Mouse (Mus musculus): ENCODE data around the gene Ephb1. TPM values are rescaled to one million over a fixed set of nuclear protein-coding genes. Genes with fewer than 3 reads are reported as not detected.

The Ephb1 gene
- polyA plus RNA-seq, 1 experiment = not detected

DNA sequence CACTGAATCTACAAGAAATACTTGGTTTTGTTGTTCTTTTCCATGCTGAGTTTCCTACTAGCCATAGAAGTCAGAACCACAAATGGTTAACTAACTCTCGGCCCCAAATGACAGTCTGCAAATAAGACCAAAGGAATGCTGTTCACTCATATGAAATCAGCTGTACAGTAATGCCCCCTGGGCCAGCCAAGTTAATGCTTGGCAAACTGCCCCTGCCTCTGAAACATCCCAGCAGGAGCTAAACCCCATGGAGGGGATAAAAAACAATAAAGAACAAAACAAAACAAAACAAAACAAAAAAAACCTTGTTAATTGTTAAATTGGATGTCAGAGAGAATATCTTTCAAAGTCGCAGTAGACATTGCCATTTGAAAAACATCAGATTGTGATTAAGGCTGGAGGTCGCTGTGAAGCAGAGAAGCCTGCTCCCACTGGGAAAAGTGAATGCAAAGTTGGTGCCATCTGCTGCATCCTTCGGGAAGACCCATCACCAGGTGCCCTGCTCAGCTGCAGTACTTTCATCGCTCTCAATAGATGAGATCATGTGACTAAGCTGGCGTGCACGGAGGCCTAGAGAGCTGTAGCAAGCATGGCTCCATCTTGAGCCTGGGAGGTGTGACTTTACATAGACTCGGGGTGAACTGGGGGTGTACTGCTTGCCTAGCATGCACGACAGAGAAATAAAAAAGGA is 443.2 kb downstream of the Ephb1 start:
- H3K4me1 ChIP-seq (ENCODE audit: control insufficient read depth, insufficient read depth, insufficient read length, low read length) = no peaks in the 10 kb centered on the region
- H3K27ac ChIP-seq (replicated peaks; ENCODE audit: low read depth, low read length) = no peak overlapping the region
- no peak overlapping the region for H3K4me3 ChIP-seq (ENCODE audit: insufficient read depth, low read depth, low read length)

DNA sequence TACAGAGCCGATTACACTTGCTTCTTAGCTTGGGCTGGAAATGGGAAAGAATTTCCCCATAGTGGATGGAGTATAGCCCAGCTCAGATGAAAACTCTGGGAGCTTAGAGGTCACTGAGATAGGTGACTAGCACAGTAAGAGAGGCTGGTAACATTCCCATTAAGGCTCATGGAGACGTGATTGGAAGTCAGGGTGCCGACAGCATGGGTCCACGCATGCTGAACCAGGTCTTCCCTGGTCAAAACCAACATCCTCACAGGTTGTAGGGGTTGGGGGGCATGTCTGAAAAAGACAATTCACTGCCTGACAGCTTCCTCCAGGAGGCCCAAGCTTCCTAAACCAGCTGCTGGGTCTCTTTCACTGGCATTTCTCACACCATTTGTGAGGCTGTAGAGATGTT is 445.0 kb downstream of the Ephb1 start:
- no peaks in the 10 kb centered on the region for H3K4me1 ChIP-seq (ENCODE audit: control insufficient read depth, insufficient read depth, insufficient read length, low read length)
- H3K4me3 ChIP-seq (ENCODE audit: insufficient read depth, low read depth, low read length) = no peak overlapping the region
- H3K27ac ChIP-seq (replicated peaks; ENCODE audit: low read depth, low read length) = no peak overlapping the region

DNA sequence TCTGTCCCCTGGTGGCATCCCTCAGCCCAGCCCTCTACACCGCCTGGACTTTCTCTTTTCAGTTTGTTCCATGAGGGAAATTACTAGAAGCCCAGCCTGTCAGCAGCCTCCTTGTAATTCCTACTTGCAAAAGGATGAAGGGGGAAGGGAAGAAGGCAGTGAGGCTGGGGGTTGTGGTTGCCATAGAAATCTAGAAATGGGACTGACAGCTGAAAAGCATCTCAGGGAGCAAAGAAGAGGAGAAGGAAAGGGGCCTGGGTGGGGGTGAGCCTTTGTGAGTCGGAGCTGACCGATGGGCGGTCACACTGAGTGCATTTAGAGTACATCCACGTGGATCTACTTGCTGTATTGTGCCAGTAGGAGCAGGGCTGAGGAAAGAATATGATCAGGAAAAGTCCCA is 445.6 kb downstream of the Ephb1 start:
- H3K4me1 ChIP-seq (ENCODE audit: control insufficient read depth, insufficient read depth, insufficient read length, low read length) = no peaks in the 10 kb centered on the region
- no peak overlapping the region for H3K4me3 ChIP-seq (ENCODE audit: insufficient read depth, low read depth, low read length)
- H3K27ac ChIP-seq (replicated peaks; ENCODE audit: low read depth, low read length) = no peak overlapping the region

DNA sequence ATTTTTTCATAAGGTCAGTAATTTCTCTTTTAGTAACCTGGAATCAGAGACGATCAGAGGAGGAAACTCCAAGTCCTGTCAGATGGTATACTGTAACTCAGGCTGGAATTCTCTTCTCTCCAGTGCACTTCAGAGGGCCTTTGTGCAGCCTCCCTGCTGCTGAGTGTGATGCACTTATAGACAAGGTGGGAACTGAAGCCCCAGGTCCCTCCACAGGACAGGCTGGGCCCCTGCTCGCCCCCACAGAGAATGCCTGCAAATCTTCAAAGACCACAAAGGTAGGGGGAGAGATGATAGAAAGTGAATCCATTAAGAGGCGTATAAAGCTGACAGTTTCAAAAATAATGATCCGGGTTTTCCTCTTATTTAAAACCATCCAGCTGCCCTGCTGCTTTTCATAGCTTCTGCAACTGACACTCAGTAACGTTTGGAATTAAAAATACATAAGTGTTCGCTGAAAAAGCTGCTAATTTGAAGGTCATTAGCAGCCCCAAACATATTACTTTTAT is 446.7 kb downstream of the Ephb1 start:
- Histone ChIP-seq H3K4me1 (ENCODE audit: control insufficient read depth, insufficient read depth, insufficient read length, low read length) (no peaks in the 10 kb centered on the region), H3K4me3 (ENCODE audit: insufficient read depth, low read depth, low read length) (no peak overlapping the region), H3K27ac (replicated peaks; ENCODE audit: low read depth, low read length) (no peak overlapping the region)

DNA sequence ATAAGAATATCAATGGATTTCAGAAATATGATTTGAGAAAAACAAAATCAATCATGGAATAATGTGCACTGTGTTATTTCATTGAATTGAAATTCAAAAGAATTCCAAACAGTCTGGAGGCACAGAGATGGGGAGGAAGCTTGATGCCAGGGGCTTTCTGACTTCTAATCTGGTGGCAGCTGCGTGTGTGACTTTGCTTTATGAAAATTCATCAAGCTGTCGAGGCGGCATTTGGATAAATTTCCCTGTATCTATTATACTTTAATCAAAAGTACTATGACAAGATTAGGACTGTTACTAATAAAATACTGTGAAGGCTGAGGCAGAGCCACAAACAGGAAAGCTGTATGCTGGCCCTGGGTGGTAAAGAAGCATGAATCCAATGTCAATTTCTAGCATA is 451.1 kb downstream of the Ephb1 start:
- Histone ChIP-seq H3K4me1 (ENCODE audit: control insufficient read depth, insufficient read depth, insufficient read length, low read length) (no peaks in the 10 kb centered on the region), H3K27ac (replicated peaks; ENCODE audit: low read depth, low read length) (no peak overlapping the region), H3K4me3 (ENCODE audit: insufficient read depth, low read depth, low read length) (no peak overlapping the region)

DNA sequence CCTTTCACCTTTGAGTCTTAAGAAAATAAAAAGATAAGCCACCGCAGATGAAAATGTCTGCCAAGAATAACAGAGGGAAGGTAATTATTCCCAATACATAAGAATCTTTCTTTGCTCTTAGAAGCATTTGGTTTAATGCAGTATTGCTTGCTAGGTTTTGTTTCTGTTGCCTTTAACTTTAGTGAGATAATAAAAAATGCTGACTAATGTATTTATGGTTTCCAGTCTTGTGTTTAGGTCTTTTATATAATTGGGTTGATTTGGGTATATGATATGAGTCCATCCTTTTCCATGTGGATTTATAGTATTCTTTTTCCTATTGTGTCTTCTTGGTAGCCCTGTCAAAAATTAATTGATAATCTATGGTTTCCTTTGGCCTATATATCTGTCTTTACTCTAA is 456.6 kb downstream of the Ephb1 start:
- H3K4me1 ChIP-seq (ENCODE audit: control insufficient read depth, insufficient read depth, insufficient read length, low read length) = no peaks in the 10 kb centered on the region
- H3K27ac ChIP-seq (replicated peaks; ENCODE audit: low read depth, low read length) = no peak overlapping the region
- no peak overlapping the region for H3K4me3 ChIP-seq (ENCODE audit: insufficient read depth, low read depth, low read length)

DNA sequence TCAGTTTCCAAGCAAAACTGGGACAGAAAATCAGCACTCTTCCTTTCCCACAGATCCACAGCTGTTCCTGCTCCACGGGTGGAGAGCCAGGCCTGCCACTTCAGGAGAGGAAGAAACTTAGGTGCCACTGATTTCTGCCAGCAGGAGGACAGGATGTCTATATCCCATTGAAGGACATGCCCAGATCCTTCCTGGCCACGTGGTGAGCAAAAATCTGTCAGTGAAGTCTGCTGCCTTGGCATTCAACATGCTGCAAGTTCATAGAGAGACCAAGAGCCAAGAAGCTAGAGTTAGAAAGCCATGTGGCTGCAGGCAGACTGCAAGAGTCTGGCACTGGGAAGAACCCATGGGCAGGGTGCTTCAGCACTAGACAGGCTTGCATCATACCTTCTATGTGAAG is 471.2 kb downstream of the Ephb1 start:
- no peak overlapping the region for H3K27ac ChIP-seq (replicated peaks; ENCODE audit: low read depth, low read length)
- no peaks in the 10 kb centered on the region for H3K4me1 ChIP-seq (ENCODE audit: control insufficient read depth, insufficient read depth, insufficient read length, low read length)
- H3K4me3 ChIP-seq (ENCODE audit: insufficient read depth, low read depth, low read length) = no peak overlapping the region

DNA sequence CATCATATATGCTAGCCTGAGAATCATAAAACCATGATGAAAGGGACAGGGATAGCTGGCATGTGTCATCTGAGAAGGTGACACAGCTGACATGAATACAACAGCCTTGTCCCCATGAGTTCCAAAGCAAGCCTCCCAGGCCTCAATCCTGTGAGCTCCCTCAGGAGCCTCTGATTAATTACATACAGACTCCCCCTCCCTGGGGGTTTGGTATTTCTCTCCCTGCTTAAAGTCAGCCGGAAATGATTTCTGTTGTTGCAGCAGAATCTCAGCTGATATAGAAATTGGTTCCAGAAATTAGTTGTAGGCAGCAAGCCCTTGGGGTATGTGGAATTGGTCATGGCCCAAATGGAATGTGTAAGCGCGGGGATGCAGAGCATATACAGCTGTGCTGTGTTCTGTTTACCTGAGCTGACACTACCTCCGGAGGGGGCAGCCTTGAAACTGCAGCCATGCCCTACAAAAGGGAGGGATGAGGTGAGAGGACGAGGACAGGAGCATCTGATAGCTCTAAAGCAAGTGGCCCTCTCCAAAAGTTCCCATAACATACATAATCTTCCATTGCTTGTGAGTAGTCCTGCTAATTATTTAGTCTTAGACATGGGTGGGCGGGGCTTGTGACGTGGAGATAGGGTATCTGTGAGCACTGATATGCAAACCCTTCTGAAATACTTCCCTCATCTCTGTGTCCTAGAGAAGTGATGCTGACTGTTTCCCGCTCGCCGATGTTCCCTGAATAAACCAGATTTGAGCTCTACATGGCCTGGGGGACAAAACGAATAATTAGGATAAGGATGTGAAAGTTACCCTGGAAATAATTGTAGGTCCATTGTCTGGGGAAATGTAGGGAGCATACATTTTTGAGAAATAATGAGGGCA is 477.1 kb downstream of the Ephb1 start:
- H3K4me3 ChIP-seq (ENCODE audit: insufficient read depth, low read depth, low read length) = no peak overlapping the region
- no peak overlapping the region for H3K27ac ChIP-seq (replicated peaks; ENCODE audit: low read depth, low read length)
- no peaks in the 10 kb centered on the region for H3K4me1 ChIP-seq (ENCODE audit: control insufficient read depth, insufficient read depth, insufficient read length, low read length)

DNA sequence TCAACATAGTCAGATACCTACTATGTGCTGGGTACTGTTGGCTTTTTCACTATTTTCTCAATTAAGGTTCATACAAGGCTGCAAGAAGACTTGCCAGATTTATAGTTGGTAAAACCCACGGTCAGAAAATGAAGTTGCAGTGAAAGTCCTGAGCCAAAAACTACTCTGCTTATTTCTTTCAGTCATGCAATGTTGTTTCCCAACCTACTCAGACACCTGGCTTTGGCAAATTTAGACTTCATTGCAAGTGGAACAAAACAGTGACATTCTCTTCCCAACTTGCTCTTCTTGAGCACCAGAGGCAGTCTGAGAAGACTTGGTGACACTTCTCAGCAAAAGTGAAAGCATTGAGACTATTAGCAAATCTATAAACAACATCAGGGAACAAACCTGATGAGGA is 479.2 kb downstream of the Ephb1 start:
- H3K4me1 ChIP-seq (ENCODE audit: control insufficient read depth, insufficient read depth, insufficient read length, low read length) = no peaks in the 10 kb centered on the region
- no peak overlapping the region for H3K27ac ChIP-seq (replicated peaks; ENCODE audit: low read depth, low read length)
- no peak overlapping the region for H3K4me3 ChIP-seq (ENCODE audit: insufficient read depth, low read depth, low read length)

Other genes starting within 250 kb of the Ephb1 start
- 0.63 and 0.75 TPM in 2 replicates for gene Ky, start 151.1 kb upstream of the Ephb1 start, polyA plus RNA-seq (2012; ENCODE audit: insufficient read depth, insufficient read length, missing spikeins)

Measured in brown adipose tissue, adult 24 weeks (tissue).